Comparison of ENCODE assay signal across 17 mouse cellular contexts in the genomic region with DNA sequence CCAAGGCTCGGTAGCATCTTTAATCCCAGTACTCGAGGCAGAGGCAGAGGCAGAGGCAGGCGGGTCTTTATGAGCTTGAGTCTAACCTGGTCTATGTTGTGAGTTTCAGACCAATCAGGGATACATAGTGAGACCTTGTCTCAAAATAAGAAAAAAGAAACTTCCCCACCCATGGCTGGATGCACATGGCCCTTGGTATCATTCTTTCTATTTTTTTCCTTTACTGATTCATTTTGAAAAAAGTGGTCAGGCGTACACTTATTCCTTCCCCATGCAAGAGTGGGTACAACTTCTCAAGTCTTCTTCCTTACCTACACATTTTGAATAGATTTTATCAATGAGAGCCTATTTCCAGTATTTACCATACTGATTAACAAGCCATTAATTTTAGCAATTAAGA.
"Had no signal": no experiment of that assay in that cellular context is flagged by ENCODE, and none has a peak within 500 bp of the region (broad histone marks: within the 10 kb centered on the region; RNA-seq: fewer than 3 reads in every experiment).

No protein-coding gene starts in this region.

- H3K4me2 ChIP-seq: lung, embryonic 15.5 days; midbrain, embryonic 11.5 days; midbrain, embryonic 13.5 days; midbrain, embryonic 15.5 days; neural tube, embryonic 12.5 days; stomach, embryonic 15.5 days had no signal

- H3K36me3 ChIP-seq: lung, embryonic 15.5 days; midbrain, embryonic 15.5 days; neural tube, embryonic 12.5 days; stomach, embryonic 15.5 days had no signal

- H3K9me3 ChIP-seq: lung, embryonic 15.5 days; midbrain, embryonic 13.5 days; midbrain, embryonic 15.5 days; neural tube, embryonic 12.5 days; stomach, embryonic 15.5 days had no signal

- H3K27ac ChIP-seq: lung, embryonic 15.5 days; macrophage; midbrain, embryonic 13.5 days; midbrain, embryonic 15.5 days; neural tube, embryonic 12.5 days; stomach, embryonic 15.5 days; stomach, postnatal 0 days had no signal

- H3K27me3 ChIP-seq: lung, embryonic 15.5 days; megakaryocyte, embryonic 14.5 days; midbrain, embryonic 13.5 days; midbrain, embryonic 15.5 days; neural tube, embryonic 12.5 days; stomach, embryonic 15.5 days had no signal

- H3K4me3 ChIP-seq: lung, embryonic 15.5 days; megakaryocyte, embryonic 14.5 days; midbrain, embryonic 13.5 days; midbrain, embryonic 15.5 days; neural tube, embryonic 12.5 days; stomach, embryonic 15.5 days had no signal

- H3K9ac ChIP-seq: liver, postnatal 0 days; lung, embryonic 15.5 days; midbrain, embryonic 13.5 days; midbrain, embryonic 15.5 days; neural tube, embryonic 12.5 days; stomach, embryonic 15.5 days had no signal

- DNase-seq: liver, postnatal 0 days; lung, adult 2 months; lung, postnatal 14 days; lung, postnatal 36 days; right cerebral cortex, postnatal 14 days; thymus, adult 2 months; thymus, postnatal 25 days; thymus, postnatal 4 days had no signal
